Mouse (Mus musculus): ENCODE results near the gene Esp4. TPM values are rescaled to one million over a fixed set of nuclear protein-coding genes. Genes with fewer than 3 reads are reported as not detected.
"Not testable (repeated sequence)": the region's sequence is repeated elsewhere in the genome, so short reads cannot be mapped to it uniquely, and the experiment has no call there.

Esp4 gene
- polyA plus RNA-seq (2015; fragmentation: Nextera tagmentation; extraction: Ambion mirVana), result not detected in 2 replicates

- Histone ChIP-seq H3K4me1 (replicated peaks) (no peaks in the 10 kb centered on the region), H3K4me3 (no peak within 1 kb of the TSS), H3K4me2 (no peak within 1 kb of the TSS), H3K27me3 (no peaks in the 10 kb centered on the region), H3K36me3 (no peaks in the 10 kb centered on the region), H3K27ac (replicated peaks) (no peak within 1 kb of the TSS), H3K9ac (no peak within 1 kb of the TSS), H3K9me3 (no peaks in the 10 kb centered on the region)
- no peak for ATAC-seq (ENCODE audit: low read depth)
Observed at GRCm38 (mm10) chr17:40598294-40598693, at the start of gene Esp4. TSS of gene Esp4 (plus strand) at chr17:40598594.

- Histone ChIP-seq H3K4me3 (no peak overlapping the region), H3K9ac (no peak overlapping the region), H3K36me3 (no peaks in the 10 kb centered on the region), H3K4me1 (replicated peaks) (no peaks in the 10 kb centered on the region), H3K27me3 (no peaks in the 10 kb centered on the region), H3K4me2 (no peak overlapping the region), H3K27ac (replicated peaks) (no peak overlapping the region), H3K9me3 (no peaks in the 10 kb centered on the region)
- 86% methylated on average over 1 of the region's 1 CpGs for WGBS
- ATAC-seq (ENCODE audit: low read depth), result no peak
Observed at GRCm38 (mm10) chr17:40553470-40553869, 44.9 kb upstream of the Esp4 start.

GRCm38 (mm10) chr17:40561207-40561606, 37.2 kb upstream of the Esp4 start, which contains the start of gene Esp6:
TSS of gene Esp6 (plus strand) at chr17:40561507.
- no peak for ATAC-seq (ENCODE audit: low read depth)
- no peak within 1 kb of the TSS for H3K9ac ChIP-seq
- H3K36me3 ChIP-seq, result no peaks in the 10 kb centered on the region
- WGBS, result 82% methylated on average over 5 of the region's 5 CpGs
- no peaks in the 10 kb centered on the region for H3K9me3 ChIP-seq
- H3K27ac ChIP-seq (replicated peaks), result no peak within 1 kb of the TSS
- no peak within 1 kb of the TSS for H3K4me3 ChIP-seq
- no peak within 1 kb of the TSS for H3K4me2 ChIP-seq
- H3K27me3 ChIP-seq, result no peaks in the 10 kb centered on the region
- no peaks in the 10 kb centered on the region for H3K4me1 ChIP-seq (replicated peaks)

GRCm38 (mm10) chr17:40583906-40584305, 14.5 kb upstream of the Esp4 start:
- H3K27ac ChIP-seq (replicated peaks); H3K9me3 ChIP-seq; H3K36me3 ChIP-seq; ATAC-seq (ENCODE audit: low read depth); H3K9ac ChIP-seq; H3K27me3 ChIP-seq; H3K4me1 ChIP-seq (replicated peaks); H3K4me2 ChIP-seq; H3K4me3 ChIP-seq: not testable (repeated sequence)
- WGBS, result 46% methylated on average over 6 of the region's 6 CpGs

GRCm38 (mm10) chr17:40591297-40591696, 7.1 kb upstream of the Esp4 start:
- H3K27me3 ChIP-seq, result no peaks in the 10 kb centered on the region

GRCm38 (mm10) chr17:40631775-40632174, 33.4 kb downstream of the Esp4 start, which contains the start of gene Esp3:
TSS of gene Esp3 (plus strand) at chr17:40632075.
- H3K4me2 ChIP-seq; H3K4me1 ChIP-seq (replicated peaks); H3K9me3 ChIP-seq; H3K9ac ChIP-seq; H3K27me3 ChIP-seq; H3K4me3 ChIP-seq; H3K27ac ChIP-seq (replicated peaks); H3K36me3 ChIP-seq; ATAC-seq (ENCODE audit: low read depth): not testable (repeated sequence)
- WGBS, result 94% methylated on average over 1 of the region's 1 CpGs

More at GRCm38 (mm10) chr17:40591297-40591696, 7.1 kb upstream of the Esp4 start:
- no peak overlapping the region for H3K4me3 ChIP-seq
- ATAC-seq (ENCODE audit: low read depth), result no peak
- no peaks in the 10 kb centered on the region for H3K9me3 ChIP-seq
- H3K27ac ChIP-seq (replicated peaks), result no peak overlapping the region
- no peak overlapping the region for H3K9ac ChIP-seq
- H3K36me3 ChIP-seq, result no peaks in the 10 kb centered on the region
- no peak overlapping the region for H3K4me2 ChIP-seq
- H3K4me1 ChIP-seq (replicated peaks), result no peaks in the 10 kb centered on the region

Other genes starting within 250 kb of the Esp4 start
- gene Esp8, start 78.6 kb upstream of the Esp4 start, polyA plus RNA-seq (2015; fragmentation: Nextera tagmentation; extraction: Ambion mirVana), result not detected in 2 replicates
- not detected in 2 replicates for gene Esp6, start 37.1 kb upstream of the Esp4 start, polyA plus RNA-seq (2015; fragmentation: Nextera tagmentation; extraction: Ambion mirVana)
- gene Esp3, start 33.5 kb downstream of the Esp4 start, polyA plus RNA-seq (2015; fragmentation: Nextera tagmentation; extraction: Ambion mirVana), result not detected in 2 replicates
- not detected in 2 replicates for gene Esp1, start 128.5 kb downstream of the Esp4 start, polyA plus RNA-seq (2015; fragmentation: Nextera tagmentation; extraction: Ambion mirVana)
- not detected in 2 replicates for gene Crisp2, start 208.4 kb downstream of the Esp4 start, polyA plus RNA-seq (2015; fragmentation: Nextera tagmentation; extraction: Ambion mirVana)
- gene Rhag, start 212.5 kb downstream of the Esp4 start, polyA plus RNA-seq (2015; fragmentation: Nextera tagmentation; extraction: Ambion mirVana), result 0.55 and 0.95 TPM in 2 replicates